Mouse (Mus musculus): ENCODE results near the gene Olfr231. TPM values are rescaled to one million over a fixed set of nuclear protein-coding genes. Genes with fewer than 3 reads are reported as not detected.

The Olfr231 gene
- total RNA-seq (2021) = not detected

DNA sequence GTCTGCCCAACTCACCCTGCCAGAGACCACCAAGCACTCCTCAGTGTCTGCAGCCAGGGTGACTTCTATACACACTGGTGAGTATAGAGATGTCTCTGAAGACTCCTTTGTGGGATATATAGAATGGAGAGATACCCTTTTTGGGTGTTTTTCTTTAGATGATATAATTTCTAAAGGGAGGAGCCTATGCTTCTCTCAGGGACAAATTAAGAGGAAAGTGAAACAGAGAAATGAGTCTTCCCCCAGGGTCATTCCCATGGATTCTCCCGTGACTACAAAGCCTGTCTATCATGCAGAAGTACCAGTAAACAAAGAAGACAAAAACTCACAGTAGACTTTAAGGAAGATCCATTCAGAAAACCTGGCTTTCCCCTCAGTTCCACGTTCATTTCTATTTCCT is at the start of gene Olfr231:
TSS of gene Olfr231 (minus strand) at position 101 of the 400 bp plus-strand sequence.
- intact Hi-C loops (cut with DNase I) = no loop called here
- no peak for DNase-seq (ENCODE audit: low spot score)

DNA sequence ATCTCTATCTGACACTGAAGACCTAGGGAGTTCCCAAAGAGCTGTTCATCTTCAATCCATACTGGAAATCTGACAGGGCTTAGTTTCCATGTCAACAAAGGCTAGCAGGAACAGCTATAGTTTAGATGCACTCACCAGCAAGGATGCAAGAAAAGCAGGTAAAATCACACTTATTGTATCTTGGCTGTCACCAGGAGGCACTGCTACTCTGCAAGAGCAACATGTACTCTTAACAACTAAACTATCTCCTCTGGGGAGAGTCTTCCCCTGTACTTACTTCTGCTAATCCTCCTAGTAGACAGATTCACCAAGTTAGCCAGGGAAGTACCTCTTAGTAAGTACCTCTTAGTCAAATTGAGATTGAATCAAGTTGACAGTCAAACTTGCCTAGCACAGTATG is 48.1 kb upstream of the Olfr231 start:
- intact Hi-C loops (cut with DNase I) = no loop called here
- no peak for DNase-seq (ENCODE audit: low spot score)

DNA sequence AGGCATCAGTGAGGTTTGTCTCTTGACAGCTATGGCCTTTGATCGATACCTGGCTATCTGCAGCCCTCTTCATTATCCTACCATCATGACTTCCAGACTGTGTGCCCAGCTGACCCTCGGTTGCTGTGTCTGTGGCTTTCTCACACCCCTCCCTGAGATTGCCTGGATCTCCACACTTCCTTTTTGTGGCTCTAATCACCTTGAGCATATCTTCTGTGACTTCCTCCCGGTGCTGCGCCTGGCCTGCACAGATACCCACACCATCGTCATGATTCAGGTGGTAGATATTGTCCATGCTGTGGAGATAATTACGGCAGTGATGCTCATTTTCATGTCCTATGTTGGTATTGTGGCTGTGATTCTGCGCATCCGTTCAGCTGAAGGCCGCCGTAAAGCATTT is 38.1 kb upstream of the Olfr231 start:
- no peak for DNase-seq (ENCODE audit: low spot score)
- intact Hi-C loops (cut with DNase I) = no loop called here

DNA sequence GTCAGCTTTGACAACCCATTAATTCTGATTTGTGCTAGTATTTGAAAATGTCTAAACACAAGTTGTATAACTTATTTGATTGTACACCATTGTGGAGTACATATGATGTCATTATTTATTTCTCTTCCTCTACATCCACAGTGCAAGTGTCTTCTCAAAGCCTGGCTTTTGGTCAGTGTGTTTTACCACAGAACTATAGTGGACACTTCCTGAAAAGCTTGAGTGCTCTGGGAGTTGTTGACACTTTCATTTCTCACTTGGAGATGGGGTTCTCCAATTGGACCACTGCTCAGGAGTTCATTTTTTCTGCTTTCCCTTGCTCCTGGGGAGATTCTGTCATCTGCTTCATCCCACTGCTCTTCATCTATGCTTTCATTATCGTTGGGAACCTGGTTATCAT is 37.5 kb upstream of the Olfr231 start:
- intact Hi-C loops (cut with DNase I) = no loop called here
- DNase-seq (ENCODE audit: low spot score) = no peak

DNA sequence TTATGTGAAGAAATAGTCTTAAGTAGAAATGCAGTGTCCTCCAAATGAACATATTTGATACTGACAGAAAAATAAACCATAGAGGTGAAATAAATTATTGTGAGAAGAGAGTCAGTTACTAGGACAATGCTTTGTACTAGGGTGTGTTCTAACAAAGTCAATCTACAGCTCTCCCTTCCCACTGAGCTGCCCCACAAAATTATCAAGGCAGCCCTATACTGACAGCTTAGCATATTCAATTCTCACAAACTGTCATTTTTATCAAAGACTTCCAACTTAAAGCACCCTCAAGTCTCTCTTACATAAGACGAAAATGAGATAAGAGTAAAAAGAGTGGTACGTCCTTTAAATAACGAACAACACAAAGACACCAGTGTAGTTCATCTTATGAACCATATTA is 36.7 kb upstream of the Olfr231 start:
- intact Hi-C loops (cut with DNase I) = no loop called here

DNA sequence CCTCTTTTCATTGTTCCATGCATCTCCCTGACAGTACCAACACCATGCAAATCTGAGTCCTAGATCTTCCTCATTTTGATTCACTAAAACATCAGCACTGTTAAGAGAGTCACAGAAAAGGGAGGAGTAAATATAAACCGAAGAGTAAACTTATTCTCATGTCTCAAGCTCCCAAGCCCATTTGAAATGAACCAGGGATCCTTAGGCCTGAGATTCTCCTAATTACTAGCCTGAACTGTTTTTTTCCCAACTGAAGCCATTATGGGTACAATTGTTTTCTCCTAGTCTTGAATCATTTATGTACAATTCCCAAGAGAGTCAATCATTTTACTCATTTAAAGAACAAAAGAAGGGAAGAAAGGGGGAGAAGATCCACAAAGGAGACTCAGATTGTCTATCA is 34.4 kb upstream of the Olfr231 start, which contains the start of gene Olfr420:
TSS of gene Olfr420 (plus strand) at position 301 of the 400 bp plus-strand sequence.
- intact Hi-C loops (cut with DNase I) = no loop called here
- no peak for DNase-seq (ENCODE audit: low spot score)

More for the DNA sequence above, 36.7 kb upstream of the Olfr231 start:
- no peak for DNase-seq (ENCODE audit: low spot score)

DNA sequence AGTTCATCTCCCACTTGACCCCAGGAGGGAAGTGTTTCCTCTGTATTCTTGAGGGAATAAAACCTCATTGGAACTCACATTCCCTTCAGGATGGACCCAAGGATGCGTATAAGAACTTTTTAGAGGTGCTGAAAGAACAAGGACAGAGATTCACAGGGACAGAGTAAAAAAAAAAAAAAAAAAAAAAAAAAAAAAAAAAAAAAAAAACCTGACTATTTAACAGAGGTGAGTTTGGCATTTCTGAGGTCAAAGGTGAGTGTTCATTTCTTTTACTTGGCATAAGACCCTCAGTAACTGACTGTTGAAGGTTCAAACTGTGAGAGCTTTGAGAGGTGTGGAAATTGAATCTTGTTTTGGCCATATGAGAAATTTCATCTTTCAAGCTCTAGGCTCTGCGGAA is 28.3 kb upstream of the Olfr231 start:
- DNase-seq (ENCODE audit: low spot score) = no peak

DNA sequence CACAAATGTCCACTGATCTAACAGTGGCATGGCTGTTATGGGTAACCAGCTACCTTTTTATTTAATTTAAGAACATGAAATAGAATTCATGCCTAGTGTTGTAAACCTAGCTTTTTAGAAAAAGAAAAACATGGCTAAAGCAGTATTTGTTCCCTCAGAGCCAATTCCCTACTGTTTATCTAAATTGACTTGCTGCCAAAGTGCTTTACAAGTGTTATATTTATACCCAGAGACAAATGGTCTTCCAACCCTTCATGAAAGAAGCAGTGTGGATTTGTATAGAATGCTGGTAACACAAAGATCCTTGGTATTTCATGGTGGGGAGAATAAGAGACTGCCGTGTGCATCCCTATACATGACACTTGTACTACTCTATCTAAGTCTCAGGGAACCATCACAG is 25.7 kb upstream of the Olfr231 start:
- DNase-seq (ENCODE audit: low spot score) = no peak
- intact Hi-C loops (cut with DNase I) = no loop called here

More for the DNA sequence above, 28.3 kb upstream of the Olfr231 start:
- intact Hi-C loops (cut with DNase I) = no loop called here

DNA sequence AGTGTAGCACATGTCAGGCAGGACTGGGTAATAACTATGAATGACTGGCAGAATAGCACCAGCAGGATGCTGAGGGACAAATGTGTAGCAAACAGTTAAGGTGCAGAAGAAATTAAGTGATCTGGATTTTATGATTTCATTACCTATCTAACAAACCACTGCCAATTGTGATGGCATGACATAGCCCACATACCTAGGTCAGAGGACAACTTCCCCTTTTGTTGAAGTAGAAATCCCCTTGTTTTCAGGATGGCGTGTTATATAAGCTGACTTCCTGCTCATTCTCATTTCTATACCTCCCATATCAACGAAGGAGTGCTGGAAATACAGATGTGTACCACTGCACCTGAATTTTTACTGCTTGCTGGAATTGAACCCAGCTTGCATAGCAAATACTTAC is 20.4 kb upstream of the Olfr231 start:
- intact Hi-C loops (cut with DNase I) = no loop called here
- no peak for DNase-seq (ENCODE audit: low spot score)

DNA sequence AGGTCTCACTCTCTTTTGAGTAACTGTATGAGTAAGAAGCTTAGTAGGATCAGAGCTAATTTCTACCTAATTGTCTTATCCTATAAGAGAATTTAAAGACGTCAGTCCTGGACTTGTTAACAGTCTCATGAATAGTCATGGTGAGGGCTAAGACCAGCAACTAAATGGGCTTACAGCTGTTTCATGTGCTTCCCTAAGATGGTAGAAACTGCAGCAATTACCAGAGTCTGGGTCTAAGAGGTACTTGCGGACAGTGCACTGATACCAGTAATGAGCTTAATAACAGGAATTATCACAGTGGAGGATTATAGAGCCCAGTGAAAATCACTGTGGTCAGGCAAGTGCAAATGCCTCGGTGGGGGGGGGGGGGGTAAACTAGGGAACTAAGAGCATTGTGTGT is 11.0 kb upstream of the Olfr231 start:
- DNase-seq (ENCODE audit: low spot score) = no peak

DNA sequence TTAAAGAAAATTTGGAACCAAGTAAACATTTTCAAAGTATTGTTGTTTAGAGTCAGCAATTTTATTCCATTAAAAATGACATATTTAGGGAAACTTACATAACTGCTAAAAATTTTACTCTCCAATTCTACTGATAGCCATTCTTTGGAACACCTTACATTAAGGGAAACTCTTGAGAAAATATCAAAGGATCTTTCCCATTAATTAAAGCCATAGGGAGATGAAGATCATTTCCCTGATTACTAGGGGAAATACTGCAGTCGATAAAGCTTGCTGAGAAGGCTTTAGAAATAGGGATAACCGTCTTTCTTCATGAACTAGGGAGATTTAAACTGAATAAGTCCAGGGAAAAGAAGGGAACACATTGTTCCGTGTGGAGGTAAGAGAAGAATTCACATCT is 10.3 kb upstream of the Olfr231 start, which contains the start of gene Olfr424:
TSS of gene Olfr424 (plus strand) at position 301 of the 400 bp plus-strand sequence.
- intact Hi-C loops (cut with DNase I) = no loop called here

More for the DNA sequence above, 11.0 kb upstream of the Olfr231 start:
- intact Hi-C loops (cut with DNase I) = no loop called here

DNA sequence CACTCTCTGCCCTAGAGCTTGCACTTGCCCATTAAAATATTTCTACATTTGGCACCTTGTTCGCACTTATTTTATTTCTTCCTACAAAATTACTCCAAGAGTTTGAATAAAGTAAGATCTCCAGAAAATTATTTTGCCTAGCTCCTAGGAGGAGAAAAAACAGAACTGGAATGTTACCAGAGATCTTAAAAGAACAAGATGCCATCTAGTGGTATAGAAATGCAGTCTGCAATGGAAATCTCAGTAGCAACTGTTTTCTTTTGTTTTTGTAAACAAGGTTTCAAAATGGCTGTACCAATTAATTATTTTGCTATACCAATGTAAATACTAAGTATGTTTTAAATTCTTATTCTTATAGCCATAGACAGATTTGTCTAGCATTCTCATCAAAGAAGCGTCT is 17.2 kb downstream of the Olfr231 start:
- intact Hi-C loops (cut with DNase I) = loop anchor here (2.0 to 10.0 kb wide), 2 partner anchors 249 to 647 kb away; no protein-coding TSS in a partner anchor
- no peak for DNase-seq (ENCODE audit: low spot score)

More for the DNA sequence above, 10.3 kb upstream of the Olfr231 start, which contains the start of gene Olfr424:
- no peak for DNase-seq (ENCODE audit: low spot score)

DNA sequence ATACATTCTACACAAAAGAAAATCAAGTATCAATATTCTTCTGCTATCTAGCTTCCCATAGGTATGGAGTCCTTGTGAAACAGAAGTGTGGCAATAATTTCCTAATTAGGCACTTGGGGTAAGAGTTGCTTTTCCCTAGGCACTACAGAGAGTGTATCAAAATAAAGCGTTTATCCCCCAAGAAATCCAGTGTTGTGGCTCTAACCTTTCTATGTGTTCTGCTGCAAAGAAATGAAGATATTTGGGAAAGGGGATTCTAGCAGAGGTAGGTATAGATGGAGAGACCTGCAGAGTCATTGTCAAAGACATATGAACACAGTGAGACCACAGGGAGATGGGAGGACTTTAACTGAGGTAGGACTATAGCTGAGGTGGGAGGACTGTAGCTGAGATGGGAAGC is 24.4 kb downstream of the Olfr231 start, which contains the start of gene Olfr427:
TSS of gene Olfr427 (plus strand) at position 301 of the 400 bp plus-strand sequence.
- DNase-seq (ENCODE audit: low spot score) = no peak
- intact Hi-C loops (cut with DNase I) = no loop called here

DNA sequence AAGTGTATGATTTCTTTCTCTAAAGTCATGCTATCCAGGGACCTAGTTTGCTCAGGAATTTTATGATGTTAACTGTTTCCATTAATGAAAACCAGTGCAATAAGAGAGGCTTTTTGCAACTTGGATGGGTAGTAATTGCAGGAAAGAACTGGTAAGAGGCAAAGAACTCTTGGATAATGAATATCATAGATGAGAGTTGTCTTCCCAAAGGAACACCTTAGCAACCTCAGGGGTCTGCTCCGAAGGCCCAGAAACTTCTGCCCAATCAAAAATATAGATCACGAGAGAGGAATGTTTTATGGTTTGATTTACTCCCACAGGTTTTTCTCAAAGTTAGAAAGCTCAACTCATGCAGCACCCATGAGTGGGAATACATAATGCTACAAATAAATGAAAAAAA is 36.9 kb downstream of the Olfr231 start, which contains the start of gene Olfr429:
TSS of gene Olfr429 (plus strand) at position 301 of the 400 bp plus-strand sequence.
- DNase-seq (ENCODE audit: low spot score) = no peak
- intact Hi-C loops (cut with DNase I) = no loop called here

DNA sequence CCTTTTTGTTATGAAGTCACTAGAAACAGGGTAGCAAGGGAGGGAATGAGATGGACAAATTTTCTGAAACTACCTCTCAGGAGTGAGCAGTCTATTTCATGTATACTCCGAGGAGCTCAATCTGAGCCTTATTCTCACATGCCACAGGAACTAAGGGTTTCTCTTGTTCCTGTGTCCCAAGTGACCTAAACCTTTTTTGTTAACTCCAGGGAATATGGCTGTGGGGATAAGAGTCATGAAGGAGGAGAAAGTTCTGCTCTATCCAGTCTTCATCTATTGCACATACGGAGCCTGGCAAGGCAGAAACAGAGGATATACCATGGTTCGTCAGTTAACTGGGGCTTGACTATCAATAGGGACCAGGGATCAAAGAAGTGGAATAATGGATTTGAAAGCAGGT is 54.7 kb downstream of the Olfr231 start, which contains the start of gene Olfr430:
TSS of gene Olfr430 (plus strand) at position 301 of the 400 bp plus-strand sequence.
- intact Hi-C loops (cut with DNase I) = no loop called here
- DNase-seq (ENCODE audit: low spot score) = no peak

Other genes starting within 250 kb of the Olfr231 start
- gene Ifi211, start 208.1 kb downstream of the Olfr231 start, total RNA-seq (2021) = 1 to 10 TPM; 1.0 to 1.7 TPM
- 10 to 100 TPM; 12.7 to 14.6 TPM for gene Mndal, start 178.7 kb downstream of the Olfr231 start, total RNA-seq (2021)
- 10 to 100 TPM; 15.0 to 15.2 TPM for gene Ifi203, start 178.5 kb downstream of the Olfr231 start, total RNA-seq (2021)
- not detected for gene Ifi202b, start 138.4 kb downstream of the Olfr231 start, total RNA-seq (2021)
- 1 to 10 TPM; 5.2 to 6.0 TPM for gene Ifi205, start 89.4 kb downstream of the Olfr231 start, total RNA-seq (2021)
- gene Olfr433, start 80.5 kb downstream of the Olfr231 start, total RNA-seq (2021) = not detected
- not detected for gene Olfr432, start 72.0 kb downstream of the Olfr231 start, total RNA-seq (2021)
- not detected for gene Olfr430, start 54.6 kb downstream of the Olfr231 start, total RNA-seq (2021)
- not detected for gene Olfr429, start 36.8 kb downstream of the Olfr231 start, total RNA-seq (2021)
- gene Olfr427, start 24.3 kb downstream of the Olfr231 start, total RNA-seq (2021) = not detected
- gene Olfr424, start 10.4 kb upstream of the Olfr231 start, total RNA-seq (2021) = not detected
- gene Olfr420, start 34.5 kb upstream of the Olfr231 start, total RNA-seq (2021) = not detected
- gene Spta1, start 51.6 kb upstream of the Olfr231 start, total RNA-seq (2021) = 10 to 100 TPM; 11.5 to 11.7 TPM
- gene Olfr419, start 130.9 kb upstream of the Olfr231 start, total RNA-seq (2021) = not detected
- gene Mptx1, start 209.4 kb upstream of the Olfr231 start, total RNA-seq (2021) = not detected
- gene Olfr417, start 244.0 kb upstream of the Olfr231 start, total RNA-seq (2021) = not detected

All from heart, postnatal 25 days (tissue).